Mouse (Mus musculus) frontal cortex, postnatal 14 days (tissue): ENCODE measurements around the gene Tsga10ip.

Source experiments
- DNase-seq, 2 experiments: peaks; one replicate each; pipeline ENCODE4 v3.0.0; 2022; ENCODE audit warnings: low spot score in 2 of 2

The Tsga10ip gene

GRCm38 (mm10) chr19:5345297-5346131 is 56.8 kb downstream of the Tsga10ip start:
- DNase-seq = no peak

- DNase-seq = no peak
Observed at GRCm38 (mm10) chr19:5341360-5341759, 61.0 kb downstream of the Tsga10ip start.
